Mouse (Mus musculus) forebrain, embryonic 11.5 days (tissue): Measurements from ENCODE around the gene Prpf6. TPM values are rescaled to one million over a fixed set of nuclear protein-coding genes. Genes with fewer than 3 reads are reported as not detected.

Experiments used
- ATAC-seq: fragments of 200-750 bp; cut with Nextera tagmentation; replicated peaks from 2 replicates; pipeline ENCODE4 v1.8.0; 2017; ENCODE audit warnings: moderate TSS enrichment; ENCODE audit not compliant: low FRiP score
- DNase-seq: peaks from one replicate; pipeline ENCODE4 v3.0.0-alpha.2; 2017; ENCODE audit warnings: low spot score
- H3K27ac ChIP-seq: fragments of 300-500 bp; sonication (generic); 2 replicates; pipeline ENCODE4 v1.5.1; 2014; ENCODE audit warnings: low read depth, low read length
- H3K27me3 ChIP-seq: fragments of 300-500 bp; sonication (generic); 2 replicates; pipeline ENCODE4 v1.6.1; 2014; ENCODE audit warnings: mild to moderate bottlenecking, low read length, mixed read lengths; ENCODE audit not compliant: control insufficient read depth, insufficient read depth
- H3K36me3 ChIP-seq: fragments of 300-500 bp; sonication (generic); 2 replicates; pipeline ENCODE4 v1.6.1; 2014; ENCODE audit warnings: mild to moderate bottlenecking, low read length, moderate library complexity, mixed read lengths; ENCODE audit not compliant: control insufficient read depth, insufficient read depth
- H3K4me1 ChIP-seq: fragments of 300-500 bp; sonication (generic); replicated peaks from 2 replicates; pipeline ENCODE4 v1.6.1; 2014; ENCODE audit warnings: low read length, mixed read lengths; ENCODE audit not compliant: control insufficient read depth, insufficient read depth
- H3K4me2 ChIP-seq: fragments of 300-500 bp; sonication (generic); 2 replicates; pipeline ENCODE4 v1.6.1; 2014; ENCODE audit warnings: low read depth, mild to moderate bottlenecking, low read length, moderate library complexity, mixed read lengths; ENCODE audit not compliant: severe bottlenecking
- H3K4me3 ChIP-seq: fragments of 300-500 bp; sonication (generic); 2 replicates; pipeline ENCODE4 v1.5.1; 2014; ENCODE audit warnings: low read depth, low read length
- H3K9ac ChIP-seq: fragments of 300-500 bp; sonication (generic); 2 replicates; pipeline ENCODE4 v1.6.1; 2014; ENCODE audit warnings: low read length
- H3K9me3 ChIP-seq: fragments of 300-500 bp; sonication (generic); 2 replicates; pipeline ENCODE4 v1.6.1; 2016; ENCODE audit warnings: low read length, mixed read lengths; ENCODE audit not compliant: control insufficient read depth
- WGBS: fragments of 180-500 bp; shearing (Covaris S2); extraction: QIAGEN DNeasy Blood & Tissue Kit; methylation state at CpG from one replicate; pipeline ENCODE4 v1.1.7; 2014; 5-methylcytosine and 5-hydroxymethylcytosine counted together
- polyA plus RNA-seq: library from polyadenylated mRNA; unstranded; fragments of >200 nt; fragmentation: Nextera tagmentation; extraction: Ambion mirVana; gene quantifications from 2 replicates; pipeline ENCODE4 v1.2.1, GENCODE M21; 2014

Gene Prpf6
- polyA plus RNA-seq, 1 experiment from 2014 or later: 76.5 TPM

- Histone ChIP-seq H3K9ac (no peak within 1 kb of the TSS), H3K4me1 (no peaks in the 10 kb centered on the region), H3K27me3 (no peaks in the 10 kb centered on the region), H3K4me2 (no peak within 1 kb of the TSS), H3K36me3 (peaks cover 3% of the 10 kb centered on the region; the same call in 1 of the 2 replicates), H3K27ac (no peak within 1 kb of the TSS), H3K9me3 (no peaks in the 10 kb centered on the region), H3K4me3 (no peak within 1 kb of the TSS)
- DNase-seq: no peak
- ATAC-seq: no peak
- WGBS: 68% methylated on average over 3 of the region's 3 CpGs
Measured at GRCm38 (mm10) chr2:181656734-181657133, 65.1 kb downstream of the Prpf6 start, which contains the start of gene Gm29797. Gene Gm29797 (plus strand): TSS chr2:181657034.

DNA sequence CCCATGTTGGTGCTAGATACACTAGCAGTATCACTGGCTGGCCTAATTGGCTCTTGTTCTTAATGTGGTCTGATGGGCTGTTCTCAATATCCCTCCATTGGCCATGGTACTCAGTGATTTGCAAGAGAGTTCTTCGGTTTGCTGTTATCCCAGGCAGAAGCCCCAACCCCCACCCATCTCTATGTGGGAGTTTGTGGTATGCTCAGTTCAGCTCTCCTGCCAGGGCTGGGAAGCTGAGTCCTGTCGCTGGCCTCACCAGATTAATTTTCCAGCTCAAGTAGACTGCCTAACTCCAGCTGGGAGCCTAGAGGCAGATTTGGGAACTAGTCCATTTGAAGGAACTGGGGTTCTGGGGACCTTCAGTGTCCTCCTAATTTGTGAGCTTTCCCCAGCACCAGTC, 65.8 kb downstream of the Prpf6 start:
- DNase-seq (no peak), ATAC-seq (no peak)
- H3K4me1 ChIP-seq: no peaks in the 10 kb centered on the region
- no peaks in the 10 kb centered on the region for H3K27me3 ChIP-seq
- no peak overlapping the region for H3K9ac ChIP-seq
- no peak overlapping the region for H3K27ac ChIP-seq
- no peaks in the 10 kb centered on the region for H3K9me3 ChIP-seq
- H3K4me2 ChIP-seq: no peak overlapping the region
- 81% methylated on average over 2 of the region's 2 CpGs for WGBS
- H3K4me3 ChIP-seq: no peak overlapping the region
- H3K36me3 ChIP-seq: no peaks in the 10 kb centered on the region; the same call in 1 of the 2 replicates

- Histone ChIP-seq H3K9me3 (no peaks in the 10 kb centered on the region), H3K36me3 (no peaks in the 10 kb centered on the region; the same call in 1 of the 2 replicates), H3K9ac (no peak overlapping the region), H3K4me3 (no peak overlapping the region), H3K27me3 (no peaks in the 10 kb centered on the region), H3K27ac (no peak overlapping the region), H3K4me2 (no peak overlapping the region), H3K4me1 (no peaks in the 10 kb centered on the region)
- DNase-seq (no peak), ATAC-seq (no peak)
- 85% methylated on average over 7 of the region's 7 CpGs for WGBS
Measured at GRCm38 (mm10) chr2:181658528-181658927, 66.9 kb downstream of the Prpf6 start.

- H3K36me3 ChIP-seq: no peaks in the 10 kb centered on the region; the same call in 1 of the 2 replicates
- H3K9ac ChIP-seq: no peak overlapping the region
- ATAC-seq (peak; percentile 47), DNase-seq (no peak)
- no peak overlapping the region for H3K4me2 ChIP-seq
- WGBS: 34% methylated on average over 17 of the region's 17 CpGs
- H3K9me3 ChIP-seq: no peaks in the 10 kb centered on the region
- no peaks in the 10 kb centered on the region for H3K4me1 ChIP-seq
- no peaks in the 10 kb centered on the region for H3K27me3 ChIP-seq
- H3K27ac ChIP-seq: no peak overlapping the region
- H3K4me3 ChIP-seq: no peak overlapping the region
Measured at GRCm38 (mm10) chr2:181658930-181659555, 67.4 kb downstream of the Prpf6 start.

GRCm38 (mm10) chr2:181659609-181660055, 68.0 kb downstream of the Prpf6 start:
- no peak overlapping the region for H3K27ac ChIP-seq
- no peaks in the 10 kb centered on the region; the same call in 1 of the 2 replicates for H3K36me3 ChIP-seq
- peak; percentile 84 for DNase-seq
- H3K4me3 ChIP-seq: no peak overlapping the region
- no peak overlapping the region; the same call in 1 of the 2 replicates for H3K9ac ChIP-seq
- H3K4me1 ChIP-seq: no peaks in the 10 kb centered on the region
- 8% methylated on average over 9 of the region's 9 CpGs for WGBS
- no peaks in the 10 kb centered on the region for H3K27me3 ChIP-seq
- no peaks in the 10 kb centered on the region for H3K9me3 ChIP-seq
- peak; percentile 54 for ATAC-seq
- no peak overlapping the region for H3K4me2 ChIP-seq

GRCm38 (mm10) chr2:181662620-181663297, 71.1 kb downstream of the Prpf6 start:
- H3K4me1 ChIP-seq: no peaks in the 10 kb centered on the region
- H3K4me3 ChIP-seq: no peak overlapping the region
- H3K36me3 ChIP-seq: no peaks in the 10 kb centered on the region
- no peak overlapping the region for H3K27ac ChIP-seq
- ATAC-seq (no peak), DNase-seq (no peak)
- H3K4me2 ChIP-seq: no peak overlapping the region
- no peak overlapping the region for H3K9ac ChIP-seq
- WGBS: 90% methylated on average over 3 of the region's 3 CpGs
- no peaks in the 10 kb centered on the region for H3K27me3 ChIP-seq
- no peaks in the 10 kb centered on the region for H3K9me3 ChIP-seq

DNA sequence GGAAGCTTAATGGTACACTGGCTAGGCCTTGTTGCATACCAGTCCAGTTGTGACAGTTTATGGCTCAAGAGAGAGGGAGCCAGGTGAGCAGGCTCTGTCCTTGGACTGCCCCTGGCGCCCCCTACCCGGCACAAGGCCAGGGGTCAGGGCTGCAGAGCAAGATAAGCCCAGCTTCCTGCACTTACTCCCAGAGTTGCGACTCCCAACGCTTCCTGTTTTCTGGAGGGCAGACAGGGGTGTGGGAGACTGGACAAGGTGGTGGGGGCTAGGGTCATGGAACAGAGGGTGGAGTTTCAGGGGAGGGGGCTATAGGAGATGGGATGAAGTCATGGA, 71.6 kb downstream of the Prpf6 start:
- H3K9me3 ChIP-seq: no peaks in the 10 kb centered on the region
- no peaks in the 10 kb centered on the region for H3K36me3 ChIP-seq
- no peaks in the 10 kb centered on the region for H3K4me1 ChIP-seq
- no peak overlapping the region for H3K9ac ChIP-seq
- ATAC-seq (no peak), DNase-seq (no peak)
- no peak overlapping the region for H3K27ac ChIP-seq
- 27% methylated on average over 4 of the region's 4 CpGs for WGBS
- H3K4me2 ChIP-seq: no peak overlapping the region
- H3K4me3 ChIP-seq: no peak overlapping the region
- H3K27me3 ChIP-seq: no peaks in the 10 kb centered on the region; the same call in 1 of the 2 replicates

DNA sequence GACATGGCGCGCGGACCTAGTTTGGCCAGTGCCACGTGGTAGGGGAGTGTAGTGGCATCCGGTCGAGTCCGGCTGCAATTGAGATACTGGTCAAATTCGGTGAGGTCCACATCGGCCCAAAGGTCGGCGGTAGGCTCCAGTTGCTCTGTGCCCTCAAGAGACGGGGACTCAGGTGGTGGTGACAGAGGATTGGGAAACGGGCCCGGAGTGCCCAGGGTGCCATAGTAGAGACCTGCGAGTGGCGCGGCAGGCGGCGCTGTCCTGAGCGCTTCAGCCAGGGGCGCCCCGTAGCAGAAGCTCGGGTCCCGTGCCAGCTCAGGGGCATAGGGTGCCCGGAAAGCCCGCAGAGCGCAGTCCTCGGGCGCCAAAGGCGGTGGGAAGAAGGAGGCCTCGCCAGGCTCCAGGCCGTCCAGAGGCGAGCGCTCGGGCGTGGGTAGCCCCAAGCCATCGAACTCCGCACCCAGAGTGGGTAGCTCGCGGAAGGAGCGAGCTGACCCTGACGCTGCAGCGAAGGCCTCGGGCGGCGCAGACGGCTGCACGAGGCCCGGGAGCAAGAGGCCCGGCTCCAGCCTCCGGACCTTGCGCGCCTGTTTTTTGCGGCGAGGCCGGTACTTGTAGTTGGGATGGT, 78.7 kb downstream of the Prpf6 start:
- DNase-seq (no peak), ATAC-seq (no peak)
- no peaks in the 10 kb centered on the region for H3K9me3 ChIP-seq
- H3K4me3 ChIP-seq: peak overlapping the region; percentile 22
- 3% methylated on average over 47 of the region's 56 CpGs for WGBS
- no peak overlapping the region for H3K27ac ChIP-seq
- H3K36me3 ChIP-seq: no peaks in the 10 kb centered on the region
- peak overlapping the region; percentile 42 for H3K4me2 ChIP-seq
- H3K27me3 ChIP-seq: peaks cover 44% of the 10 kb centered on the region
- H3K4me1 ChIP-seq: peaks cover 13% of the 10 kb centered on the region; the same call in 1 of the 2 replicates
- H3K9ac ChIP-seq: no peak overlapping the region
